Mouse (Mus musculus) MEL (cell line): ENCODE measurements at regions not wholly inside any gene's neighbourhood (a gene's known extent, or its start where the extent isn't known, plus 50 kb on each side); places are given as distances from the start of the nearest gene placed in this dataset.

Source experiments
- DNase-seq: peaks from one replicate; pipeline ENCODE4 v3.0.0; 2011; ENCODE audit warnings: low read depth, low spot score
- H3K27ac ChIP-seq: 2 replicates; pipeline ENCODE4 v1.5.1; 2012; ENCODE audit warnings: low read depth, mild to moderate bottlenecking, control low read depth, low read length, moderate library complexity; ENCODE audit not compliant: control insufficient read depth
- H3K27me3 ChIP-seq, 2 experiments: fragments of 150-350 bp in 1 of 2; sonication (generic) in 1 of 2; 2 replicates each; pipeline ENCODE4 v1.6.1; 2012; ENCODE audit warnings: low read length in 2 of 2, mild to moderate bottlenecking in 2 of 2, improper control_type of control experiment in 1 of 2, moderate library complexity in 1 of 2; ENCODE audit not compliant: insufficient read depth in 2 of 2, control insufficient read depth in 1 of 2
- H3K36me3 ChIP-seq, 2 experiments: 2 replicates each; pipeline ENCODE4 v1.6.1; 2012 to 2014; ENCODE audit warnings: low read length in 2 of 2, improper control_type of control experiment in 1 of 2, inconsistent platforms in 1 of 2, mild to moderate bottlenecking in 1 of 2; ENCODE audit not compliant: insufficient read depth in 2 of 2, control insufficient read depth in 1 of 2
- H3K4me1 ChIP-seq, 2 experiments: fragments of 150-350 bp in 1 of 2; sonication (generic) in 1 of 2; 2 replicates each; pipeline ENCODE4 v1.6.1; 2012; ENCODE audit warnings: low read length in 2 of 2, improper control_type of control experiment in 1 of 2, mild to moderate bottlenecking in 1 of 2; ENCODE audit not compliant: insufficient read depth in 2 of 2, control insufficient read depth in 1 of 2
- H3K4me3 ChIP-seq, 2 experiments: fragments of 150-350 bp in 1 of 2; sonication (generic) in 1 of 2; 2 replicates each; pipeline ENCODE4 v1.5.1; 2012; ENCODE audit warnings: low read depth in 2 of 2, low read length in 2 of 2, mild to moderate bottlenecking in 2 of 2, moderate library complexity in 2 of 2, control low read depth in 1 of 2, improper control_type of control experiment in 1 of 2; ENCODE audit not compliant: control insufficient read depth in 1 of 2, insufficient read depth in 1 of 2
- H3K79me2 ChIP-seq: 2 replicates; pipeline ENCODE4 v1.6.1; 2012; ENCODE audit warnings: mild to moderate bottlenecking, low read length, moderate library complexity; ENCODE audit not compliant: control insufficient read depth, poor library complexity, insufficient read depth
- H3K9ac ChIP-seq: 2 replicates; pipeline ENCODE4 v1.6.1; 2012; ENCODE audit warnings: low read depth, mild to moderate bottlenecking, control low read depth, low read length, moderate library complexity; ENCODE audit not compliant: control insufficient read depth, poor library complexity, severe bottlenecking
- H3K9me3 ChIP-seq: fragments of 150-350 bp; sonication (generic); replicated peaks from 2 replicates; pipeline ENCODE4 v1.6.1; 2012; ENCODE audit warnings: mild to moderate bottlenecking, low read length, improper control_type of control experiment, moderate library complexity; ENCODE audit not compliant: insufficient read depth
- CHD1 ChIP-seq: IDR thresholded peaks from 2 replicates; pipeline ENCODE4 v1.6.1; 2012; ENCODE audit warnings: low read depth, mild to moderate bottlenecking, inconsistent platforms, low read length, improper control_type of control experiment
- ELF1 ChIP-seq: IDR thresholded peaks from 2 replicates; pipeline ENCODE4 v1.6.1; 2014; ENCODE audit warnings: low read depth, mild to moderate bottlenecking, inconsistent platforms, low read length, improper control_type of control experiment, moderate library complexity
- EP300 ChIP-seq, 2 experiments: IDR thresholded peaks; 2 replicates each; pipeline ENCODE4 v1.6.1; 2011; ENCODE audit warnings: improper control_type of control experiment in 2 of 2, low read length in 2 of 2, low read depth in 1 of 2, mild to moderate bottlenecking in 1 of 2
- ETS1 ChIP-seq: IDR thresholded peaks from 2 replicates; pipeline ENCODE4 v1.6.1; 2012; ENCODE audit warnings: low read depth, mild to moderate bottlenecking, inconsistent platforms, low read length, improper control_type of control experiment, moderate library complexity
- GABPA ChIP-seq: IDR thresholded peaks from 2 replicates; pipeline ENCODE4 v1.6.1; 2012; ENCODE audit warnings: low read depth, mild to moderate bottlenecking, inconsistent platforms, low read length, improper control_type of control experiment, moderate library complexity
- GATA1 ChIP-seq: IDR thresholded peaks from 2 replicates; pipeline ENCODE4 v1.6.1; 2011; ENCODE audit warnings: low read depth, low read length, improper control_type of control experiment
- JUND ChIP-seq: IDR thresholded peaks from 2 replicates; pipeline ENCODE4 v1.6.1; 2011; ENCODE audit warnings: low read depth, mild to moderate bottlenecking, improper control_type of control experiment, low read length
- MAFK ChIP-seq: IDR thresholded peaks from 2 replicates; pipeline ENCODE4 v1.6.1; 2011; ENCODE audit warnings: low read depth, mild to moderate bottlenecking, low read length, improper control_type of control experiment, borderline replicate concordance
- MAX ChIP-seq: IDR thresholded peaks from 2 replicates; pipeline ENCODE4 v1.6.1; 2011; ENCODE audit warnings: low read length, improper control_type of control experiment
- MAZ ChIP-seq: IDR thresholded peaks from 2 replicates; pipeline ENCODE4 v1.6.1; 2012; ENCODE audit warnings: low read depth, mild to moderate bottlenecking, inconsistent platforms, low read length, improper control_type of control experiment
- MYB ChIP-seq: IDR thresholded peaks from 2 replicates; pipeline ENCODE4 v1.6.1; 2011; ENCODE audit warnings: mild to moderate bottlenecking, low read depth, low read length, improper control_type of control experiment
- MYC ChIP-seq: IDR thresholded peaks from 2 replicates; pipeline ENCODE4 v1.6.1; 2011; ENCODE audit warnings: low read depth, mild to moderate bottlenecking, low read length, improper control_type of control experiment, moderate library complexity
- NELFE ChIP-seq: IDR thresholded peaks from 2 replicates; pipeline ENCODE4 v1.6.1; 2011; ENCODE audit warnings: low read depth, low read length, improper control_type of control experiment
- TCF12 ChIP-seq: IDR thresholded peaks from 2 replicates; pipeline ENCODE4 v1.6.1; 2014; ENCODE audit warnings: low read depth, mild to moderate bottlenecking, inconsistent platforms, low read length, improper control_type of control experiment, moderate library complexity
- UBTF ChIP-seq: IDR thresholded peaks from 2 replicates; pipeline ENCODE4 v1.6.1; 2012; ENCODE audit warnings: low read depth, mild to moderate bottlenecking, inconsistent platforms, low read length, improper control_type of control experiment, moderate library complexity, borderline replicate concordance; ENCODE audit not compliant: insufficient read depth
- ZC3H11A ChIP-seq: IDR thresholded peaks from 2 replicates; pipeline ENCODE4 v1.6.1; 2012; ENCODE audit warnings: low read depth, mild to moderate bottlenecking, inconsistent platforms, low read length, improper control_type of control experiment
- ZNF384 ChIP-seq: IDR thresholded peaks from 2 replicates; pipeline ENCODE4 v1.6.1; 2012; ENCODE audit warnings: low read depth, mild to moderate bottlenecking, inconsistent platforms, low read length, improper control_type of control experiment

DNA sequence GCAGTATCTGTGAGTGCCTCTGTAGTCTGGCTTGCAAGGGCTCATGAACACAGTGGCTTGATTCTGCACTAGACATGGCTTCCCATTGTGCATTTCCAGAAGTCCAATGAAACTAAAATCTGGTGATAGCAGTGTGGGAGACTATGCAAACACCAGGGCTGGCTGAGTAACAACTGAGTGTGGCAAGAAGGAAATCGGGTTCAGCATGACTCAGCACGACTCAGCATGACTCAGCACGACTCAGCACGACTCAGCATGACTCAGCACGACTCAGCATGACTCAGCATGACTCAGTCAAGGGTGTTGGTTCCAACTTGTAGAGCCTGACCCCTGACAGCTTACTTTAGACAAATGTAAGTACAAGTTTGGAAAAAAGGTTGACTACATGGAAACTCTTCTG, 198.8 kb downstream of the Etnk1 start:
- Histone ChIP-seq H3K27ac (peak overlapping the region; percentile 34; the same call in 1 of the 2 replicates), H3K9me3 (no peaks in the 10 kb centered on the region), H3K36me3 (peaks cover 0 to 13% of the 10 kb centered on the region in 2 experiments; a peak in 2 of 4 replicates), H3K27me3 (no peaks in the 10 kb centered on the region), H3K9ac (no peak overlapping the region), H3K4me1 (peaks cover 4 to 6% of the 10 kb centered on the region in 2 experiments), H3K4me3 (no peak overlapping the region), H3K79me2 (no peaks in the 10 kb centered on the region)
- peak; percentile 71 for DNase-seq
- peak; percentile 67 to 87 for TF ChIP-seq EP300 (IDR thresholded peaks at IDR 0.05; ENCODE audit: low read depth in 1 of 2, low read length in 2 of 2)
- TF ChIP-seq JUND: peak; percentile 96
- TF ChIP-seq TCF12: no peak
- no peak for TF ChIP-seq ELF1
- no peak for TF ChIP-seq GATA1
- no peak for TF ChIP-seq ZNF384
- peak; percentile 94 for TF ChIP-seq MAFK
- TF ChIP-seq ETS1: peak; percentile 91
- no peak for TF ChIP-seq MAZ
- no peak for TF ChIP-seq CHD1
- TF ChIP-seq GABPA: peak; percentile 98
- no peak for TF ChIP-seq NELFE
- TF ChIP-seq ZC3H11A: no peak

DNA sequence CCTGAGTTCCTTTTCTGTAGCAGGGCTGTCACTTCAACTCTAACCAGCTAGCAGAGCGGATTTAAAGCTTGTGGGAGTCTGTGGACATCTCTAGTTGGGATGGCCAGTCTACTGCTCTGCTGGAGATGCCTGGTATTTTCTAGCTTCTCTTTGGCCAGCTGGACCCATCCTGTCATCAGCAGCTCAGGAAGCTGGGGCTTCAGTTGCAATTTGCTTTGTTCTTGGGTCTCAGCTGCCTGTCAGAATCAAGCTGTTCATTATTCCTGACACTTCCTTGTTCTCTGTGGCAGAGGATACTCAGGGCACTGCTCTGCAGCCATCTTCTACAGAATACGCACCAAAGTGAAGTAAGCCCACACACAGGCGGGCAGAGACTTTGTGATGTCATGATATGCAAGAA, 200.8 kb downstream of the Etnk1 start:
- Histone ChIP-seq H3K9me3 (no peaks in the 10 kb centered on the region), H3K36me3 (peaks cover 0 to 2% of the 10 kb centered on the region in 2 experiments; a peak in 1 of 4 replicates), H3K27me3 (no peaks in the 10 kb centered on the region), H3K79me2 (no peaks in the 10 kb centered on the region), H3K9ac (no peak overlapping the region), H3K27ac (no peak overlapping the region), H3K4me1 (no peaks in the 10 kb centered on the region), H3K4me3 (no peak overlapping the region)
- no peak for DNase-seq
- TF ChIP-seq MYC (no peak), TCF12 (no peak), MAX (no peak)

DNA sequence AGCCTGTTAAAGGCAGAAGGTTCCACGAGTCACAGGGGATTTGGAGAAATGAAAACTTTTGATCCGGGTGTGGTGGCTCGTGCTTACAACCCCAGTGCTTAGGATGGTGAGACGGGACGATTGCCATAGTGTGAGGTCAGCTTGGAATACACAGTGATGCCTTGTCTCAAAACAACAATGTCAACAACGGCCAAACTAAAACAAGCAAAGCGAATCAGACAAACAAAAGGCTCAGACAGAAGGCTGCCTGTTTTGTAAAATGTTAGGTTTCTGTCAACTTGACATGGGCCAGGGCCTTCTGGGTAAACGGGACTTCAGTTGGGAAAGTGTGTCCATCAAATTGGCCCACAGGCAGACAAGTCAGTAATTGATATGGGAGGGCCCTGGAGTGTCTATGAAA, 201.6 kb downstream of the Etnk1 start:
- no peaks in the 10 kb centered on the region for H3K9me3 ChIP-seq

More for the DNA sequence above, 201.6 kb downstream of the Etnk1 start:
- Histone ChIP-seq H3K4me3 (no peak overlapping the region), H3K27me3 (no peaks in the 10 kb centered on the region), H3K79me2 (no peaks in the 10 kb centered on the region), H3K9ac (no peak overlapping the region), H3K36me3 (no peaks in the 10 kb centered on the region), H3K27ac (no peak overlapping the region), H3K4me1 (no peaks in the 10 kb centered on the region)
- DNase-seq: no peak
- TF ChIP-seq MAX: no peak
- TF ChIP-seq UBTF: no peak
- TF ChIP-seq MYB: no peak
